Mouse (Mus musculus): ENCODE measurements around the gene Arsb.

DNA sequence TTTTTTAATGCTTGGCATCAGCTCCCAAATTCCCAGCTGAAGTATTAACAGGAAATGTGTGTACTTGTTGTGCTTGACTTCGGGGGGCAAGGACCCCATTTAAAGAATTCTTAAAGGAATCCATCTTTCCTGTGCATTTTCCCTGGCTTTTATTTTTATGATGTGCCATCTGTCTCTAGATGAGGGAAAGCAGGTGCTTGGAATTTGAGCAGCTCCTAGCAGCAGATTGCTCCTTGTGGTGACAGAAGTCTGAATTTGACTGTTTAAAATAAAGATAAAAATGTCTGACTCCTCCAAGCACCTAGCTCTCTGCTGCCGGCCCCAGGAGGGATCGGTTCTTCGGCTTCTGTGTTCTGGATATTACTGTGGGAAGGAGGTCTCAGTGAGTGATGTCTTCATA lies 49.5 kb upstream of the Arsb start:
- TF ChIP-seq CTCF (conservative IDR thresholded peaks at IDR 0.05; ENCODE audit: insufficient read depth, insufficient read length, low read depth, low read length) (no peak), POLR2A (IDR thresholded peaks at IDR 0.05; ENCODE audit: low read depth, low read length) (no peak)

Data from kidney, adult 2 months (tissue).